Mouse (Mus musculus) ES-E14 (cell line): Measurements from ENCODE around the gene C1qtnf4.

ENCODE experiments used
- CHD2 ChIP-seq: IDR thresholded peaks from 2 replicates; pipeline ENCODE4 v1.6.1; 2014; ENCODE audit warnings: mild to moderate bottlenecking, low read depth, low read length, inconsistent platforms
- HCFC1 ChIP-seq: IDR thresholded peaks from 2 replicates; pipeline ENCODE4 v1.6.1; 2012; ENCODE audit warnings: low read length, inconsistent platforms, borderline replicate concordance; ENCODE audit not compliant: insufficient read depth
- ZNF384 ChIP-seq: IDR thresholded peaks from 2 replicates; pipeline ENCODE4 v1.6.1; 2012; ENCODE audit warnings: low read depth, low read length, inconsistent platforms

DNA sequence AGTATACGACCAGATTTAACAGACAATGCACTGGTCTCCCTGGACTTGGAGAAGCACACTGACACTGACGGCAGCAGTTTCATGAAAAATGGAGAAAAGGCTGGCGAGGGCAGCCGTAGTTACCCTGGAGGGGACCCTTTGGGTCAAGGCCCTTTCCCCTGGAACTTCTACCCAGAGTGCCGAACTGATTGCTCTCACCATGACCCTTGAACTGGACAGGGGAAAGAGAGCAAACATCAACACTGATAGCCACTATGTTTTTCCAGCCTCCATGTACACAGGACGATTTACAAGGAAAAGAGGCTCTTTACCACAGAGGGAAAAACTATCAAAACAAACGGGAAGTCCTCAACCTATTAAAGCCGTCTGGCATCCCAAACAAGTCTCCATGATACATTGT, 46.2 kb downstream of the C1qtnf4 start:
- no peak for TF ChIP-seq ZNF384
- no peak for TF ChIP-seq HCFC1
- TF ChIP-seq CHD2, result no peak
